Mouse (Mus musculus) thymus, adult 2 months (tissue): ENCODE measurements around the gene Klf15.

ENCODE experiments used
- CTCF ChIP-seq: fragments of 200-500 bp; IDR thresholded peaks from 2 replicates; pipeline ENCODE4 v1.5.1; 2012; ENCODE audit warnings: mild to moderate bottlenecking, control low read depth, low read length, moderate library complexity, borderline replicate concordance; ENCODE audit not compliant: control insufficient read depth, poor library complexity, insufficient read depth; ENCODE audit errors: extremely low read depth
- POLR2A ChIP-seq: fragments of 200-500 bp; IDR thresholded peaks from 2 replicates; pipeline ENCODE4 v1.6.1; 2012; ENCODE audit warnings: mild to moderate bottlenecking, low read length, control low read depth, moderate library complexity; ENCODE audit not compliant: control insufficient read depth, poor library complexity, insufficient read depth; ENCODE audit errors: extremely low read depth

GRCm38 (mm10) chr6:90491956-90492744, 29.8 kb downstream of the Klf15 start:
- no peak for TF ChIP-seq CTCF
- TF ChIP-seq POLR2A: no peak
